Mouse (Mus musculus) CH12.LX (cell line): ENCODE data around the gene Birc3. TPM values are rescaled to one million over a fixed set of nuclear protein-coding genes. Genes with fewer than 3 reads are reported as not detected.
A peak's percentile ranks its signal among the peaks of the same experiment; 100 is the strongest.

Experiments used
- DNase-seq: peaks from one replicate; pipeline ENCODE4 v3.0.0-alpha.2; 2013; ENCODE audit errors: extremely low read depth
- H3K27ac ChIP-seq: 2 replicates; pipeline ENCODE4 v1.5.1; 2012; ENCODE audit warnings: low read depth, mild to moderate bottlenecking, control low read depth, moderate library complexity; ENCODE audit not compliant: insufficient read depth
- H3K27me3 ChIP-seq: replicated peaks from 2 replicates; pipeline ENCODE3; 2012; ENCODE audit warnings: inconsistent platforms
- H3K36me3 ChIP-seq, 2 experiments: replicated peaks in 1 of 2; 2 replicates each; pipeline versions ENCODE3 to v1.6.1; 2012; ENCODE audit warnings: inconsistent platforms in 1 of 2, low read length in 1 of 2, mild to moderate bottlenecking in 1 of 2, mixed read lengths in 1 of 2, moderate library complexity in 1 of 2; ENCODE audit not compliant: control insufficient read depth in 1 of 2, insufficient read depth in 1 of 2
- H3K4me1 ChIP-seq, 2 experiments: 2 replicates each; pipeline ENCODE4 v1.6.1; 2012; ENCODE audit warnings: inconsistent platforms in 1 of 2, moderate library complexity in 1 of 2; ENCODE audit not compliant: insufficient read depth in 2 of 2, control insufficient read depth in 1 of 2
- H3K4me2 ChIP-seq: 2 replicates; pipeline ENCODE4 v1.6.1; 2012; ENCODE audit warnings: low read depth, mild to moderate bottlenecking, control low read depth; ENCODE audit not compliant: poor library complexity, insufficient read depth, severe bottlenecking
- H3K4me3 ChIP-seq, 3 experiments: fragments of 150-350 bp in 1 of 3; sonication (generic) in 1 of 3; replicated peaks in 1 of 3; 2 replicates each; pipeline versions ENCODE3 to v1.5.1; 2011 to 2012; ENCODE audit warnings: low read depth in 2 of 3, low read length in 2 of 3, mild to moderate bottlenecking in 2 of 3, moderate library complexity in 2 of 3, control low read depth in 1 of 3, improper control_type of control experiment in 1 of 3, inconsistent platforms in 1 of 3, mixed read lengths in 1 of 3; ENCODE audit not compliant: poor library complexity in 1 of 3
- H3K79me2 ChIP-seq: replicated peaks from 2 replicates; pipeline ENCODE4 v1.6.1; 2012; ENCODE audit warnings: mild to moderate bottlenecking, moderate library complexity; ENCODE audit not compliant: control insufficient read depth, poor library complexity, insufficient read depth, severe bottlenecking; ENCODE audit errors: extremely low read depth
- H3K9ac ChIP-seq: 2 replicates; pipeline ENCODE4 v1.6.1; 2012; ENCODE audit warnings: low read depth, mild to moderate bottlenecking, control low read depth, moderate library complexity; ENCODE audit not compliant: insufficient read depth
- H3K9me3 ChIP-seq: replicated peaks from 2 replicates; pipeline ENCODE3; 2012; ENCODE audit warnings: low read length, inconsistent platforms, mixed read lengths
- CHD2 ChIP-seq: IDR thresholded peaks from 2 replicates; pipeline ENCODE4 v1.6.1; 2011; ENCODE audit warnings: low read length, improper control_type of control experiment
- CTCF ChIP-seq, 2 experiments: IDR thresholded peaks in 1 of 2; conservative IDR thresholded peaks in 1 of 2; 2 replicates each; pipeline ENCODE4 v1.5.1; 2011 to 2012; ENCODE audit warnings: low read depth in 2 of 2, low read length in 2 of 2, improper control_type of control experiment in 1 of 2, inconsistent platforms in 1 of 2, mild to moderate bottlenecking in 1 of 2, moderate library complexity in 1 of 2
- MAZ ChIP-seq: IDR thresholded peaks from 2 replicates; pipeline ENCODE4 v1.6.1; 2012; ENCODE audit warnings: low read depth, mild to moderate bottlenecking, inconsistent platforms, low read length, improper control_type of control experiment, moderate library complexity
- MEF2A ChIP-seq: IDR thresholded peaks from 2 replicates; pipeline ENCODE4 v1.6.1; 2014; ENCODE audit warnings: low read depth, mild to moderate bottlenecking, inconsistent platforms, low read length, improper control_type of control experiment, borderline replicate concordance
- MYC ChIP-seq: IDR thresholded peaks from 2 replicates; pipeline ENCODE4 v1.6.1; 2011; ENCODE audit warnings: low read depth, mild to moderate bottlenecking, improper control_type of control experiment, low read length
- RAD21 ChIP-seq: IDR thresholded peaks from 2 replicates; pipeline ENCODE4 v1.6.1; 2011; ENCODE audit warnings: low read depth, mild to moderate bottlenecking, low read length, improper control_type of control experiment, moderate library complexity
- RCOR1 ChIP-seq: conservative IDR thresholded peaks from 2 replicates; pipeline ENCODE4 v1.6.1; 2012; ENCODE audit warnings: low read depth, mild to moderate bottlenecking, inconsistent platforms, low read length, improper control_type of control experiment
- SIN3A ChIP-seq: IDR thresholded peaks from 2 replicates; pipeline ENCODE4 v1.6.1; 2012; ENCODE audit warnings: low read length, improper control_type of control experiment, inconsistent platforms
- TCF12 ChIP-seq: IDR thresholded peaks from 2 replicates; pipeline ENCODE4 v1.6.1; 2014; ENCODE audit warnings: low read depth, mild to moderate bottlenecking, inconsistent platforms, low read length, improper control_type of control experiment
- UBTF ChIP-seq: IDR thresholded peaks from 2 replicates; pipeline ENCODE4 v1.6.1; 2012; ENCODE audit warnings: low read depth, mild to moderate bottlenecking, inconsistent platforms, low read length, improper control_type of control experiment, moderate library complexity
- ZNF384 ChIP-seq: IDR thresholded peaks from 2 replicates; pipeline ENCODE4 v1.6.1; 2012; ENCODE audit warnings: low read depth, low read length, improper control_type of control experiment, inconsistent platforms
- dilution Hi-C: fragments of 300-500 bp; cut with MboI; formaldehyde crosslinking; loops from 2 replicates; pipeline ENCODE4 v1.14.3; 2020; ENCODE audit warnings: low sequenced_read_pairs; ENCODE audit not compliant: extremely low pct_unique_long_range_greater_than_20kb, extremely low pct_ligation_motif_present
- in situ Hi-C: fragments of 300-500 bp; cut with MboI; formaldehyde crosslinking; loops from 3 replicates; pipeline ENCODE4 v1.14.3; 2019; ENCODE audit warnings: low sequenced_read_pairs, low pct_ligation_motif_present, low pct_unique_long_range_greater_than_20kb, mixed read lengths
- polyA plus RNA-seq: library from polyadenylated mRNA; unstranded; fragments of >175 nt; gene quantifications from 2 replicates; pipeline ENCODE4 v1.2.1, GENCODE M21; 2012; ENCODE audit warnings: low read depth; ENCODE audit not compliant: insufficient read length
- total RNA-seq, 2 experiments: library from RNA; depleted of rRNA; stranded (reverse); fragments of 300-350 nt in 1 of 2; fragments of >200 nt in 1 of 2; gene quantifications; 2 replicates each; pipeline ENCODE4 v1.2.3; 2012 to 2014

Gene Birc3
- total and polyA plus RNA-seq, 3 experiments: 67.9 to 80.0 (median 73.2) TPM

- H3K9ac ChIP-seq: no peak overlapping the region
- no peak for TF ChIP-seq ZNF384
- no peak for TF ChIP-seq TCF12
- TF ChIP-seq CTCF (conservative IDR thresholded peaks at IDR 0.05 in 1 of 2, IDR thresholded peaks at IDR 0.05 in 1 of 2; ENCODE audit: low read depth in 2 of 2, low read length in 2 of 2): peak in 1 of 2 experiments; percentile 38; a peak in 2 of 4 replicates
- no peak for TF ChIP-seq RAD21
- no peak for TF ChIP-seq SIN3A
- H3K9me3 ChIP-seq: peaks cover 6% of the 10 kb centered on the region
- DNase-seq: peak; percentile 12
- no peaks in the 10 kb centered on the region for H3K36me3 ChIP-seq
- H3K27me3 ChIP-seq: no peaks in the 10 kb centered on the region
- no peak overlapping the region for H3K4me3 ChIP-seq
- in situ Hi-C loops (no loop called here), dilution Hi-C loops (no loop called here)
- H3K4me1 ChIP-seq: peaks cover 0 to 5% of the 10 kb centered on the region in 2 experiments; a peak in 2 of 4 replicates
- H3K79me2 ChIP-seq: no peaks in the 10 kb centered on the region
- no peak overlapping the region for H3K27ac ChIP-seq
- no peak overlapping the region for H3K4me2 ChIP-seq
Measured at GRCm38 (mm10) chr9:7907351-7907985, 34.5 kb upstream of the Birc3 start.

DNA sequence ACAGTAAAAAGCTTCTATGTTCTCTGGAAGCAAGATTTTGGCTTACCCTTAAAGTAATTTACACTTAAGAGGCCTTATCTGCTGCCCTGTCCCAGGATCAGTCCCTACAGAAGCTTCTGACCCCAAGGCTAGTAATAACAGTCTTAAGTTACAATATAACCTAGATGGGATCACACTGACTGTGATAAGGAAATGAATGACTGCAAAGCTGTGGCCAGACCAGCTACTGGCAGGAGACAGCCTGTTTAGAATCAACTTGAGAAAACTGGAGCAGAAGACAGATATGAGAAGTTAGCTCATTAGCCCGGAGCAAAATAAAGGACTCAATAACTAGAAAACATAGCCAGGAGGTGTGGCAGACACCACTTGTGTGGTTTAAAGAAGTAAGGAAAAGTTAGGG lies 33.6 kb upstream of the Birc3 start:
- H3K36me3 ChIP-seq: no peaks in the 10 kb centered on the region
- peaks cover 6% of the 10 kb centered on the region for H3K9me3 ChIP-seq
- H3K27ac ChIP-seq: no peak overlapping the region
- in situ Hi-C loops (no loop called here), dilution Hi-C loops (no loop called here)
- TF ChIP-seq MEF2A (no peak), RCOR1 (no peak), CHD2 (no peak), UBTF (no peak), ZNF384 (no peak), MYC (no peak)
- H3K9ac ChIP-seq: no peak overlapping the region
- no peak overlapping the region for H3K4me2 ChIP-seq
- H3K4me3 ChIP-seq: no peak overlapping the region
- H3K4me1 ChIP-seq: peaks cover 0 to 11% of the 10 kb centered on the region in 2 experiments; a peak in 2 of 4 replicates
- no peaks in the 10 kb centered on the region for H3K27me3 ChIP-seq
- no peaks in the 10 kb centered on the region for H3K79me2 ChIP-seq
- no peak for DNase-seq

GRCm38 (mm10) chr9:7903825-7904224 lies 30.8 kb upstream of the Birc3 start:
- Histone ChIP-seq H3K9ac (no peak overlapping the region), H3K27me3 (no peaks in the 10 kb centered on the region), H3K4me3 (no peak overlapping the region), H3K4me1 (peaks cover 0 to 11% of the 10 kb centered on the region in 2 experiments; a peak in 2 of 4 replicates), H3K79me2 (no peaks in the 10 kb centered on the region), H3K4me2 (no peak overlapping the region), H3K27ac (no peak overlapping the region), H3K9me3 (peaks cover 2% of the 10 kb centered on the region), H3K36me3 (no peaks in the 10 kb centered on the region)
- DNase-seq: no peak
- dilution Hi-C loops: no loop called here
- in situ Hi-C loops: no loop called here
- TF ChIP-seq MAZ: no peak
